Mouse (Mus musculus): ENCODE data around the gene Urb1. TPM values are rescaled to one million over a fixed set of nuclear protein-coding genes. Genes with fewer than 3 reads are reported as not detected.

The Urb1 gene
- polyA plus RNA-seq, 1 experiment from 2014 or later: 9.0 TPM

- peaks cover 22% of the 10 kb centered on the region for H3K27me3 ChIP-seq
- no peak for ATAC-seq (replicated peaks; ENCODE audit: low FRiP score)
- 70% methylated on average over 12 of the region's 12 CpGs for WGBS
- H3K4me1 ChIP-seq: peaks cover 26% of the 10 kb centered on the region
- H3K4me2 ChIP-seq: 0 out of 2 replicates have a peak overlapping the region, but pooled peaks have one; percentile 7
- H3K9me3 ChIP-seq (replicated peaks): no peaks in the 10 kb centered on the region
- H3K27ac ChIP-seq: no peak overlapping the region
- H3K4me3 ChIP-seq (replicated peaks): no peak overlapping the region
- H3K36me3 ChIP-seq: no peaks in the 10 kb centered on the region
- no peak overlapping the region for H3K9ac ChIP-seq
These were observed 99.9 kb downstream of the Urb1 start for GRCm38 (mm10) chr16:90710313-90710712.

- Histone ChIP-seq H3K9ac (no peak overlapping the region), H3K4me3 (replicated peaks) (no peak overlapping the region), H3K9me3 (replicated peaks) (no peaks in the 10 kb centered on the region), H3K36me3 (no peaks in the 10 kb centered on the region), H3K27me3 (peaks cover 22% of the 10 kb centered on the region), H3K4me1 (peaks cover 27% of the 10 kb centered on the region), H3K4me2 (peak overlapping the region; percentile 7; the same call in 1 of the 2 replicates), H3K27ac (no peak overlapping the region)
- ATAC-seq (replicated peaks; ENCODE audit: low FRiP score): no peak
- WGBS: 62% methylated on average over 17 of the region's 17 CpGs
These were observed 100.4 kb downstream of the Urb1 start for GRCm38 (mm10) chr16:90709711-90710289.

- no peaks in the 10 kb centered on the region for H3K9me3 ChIP-seq (replicated peaks)
- WGBS: 15% methylated on average over 3 of the region's 3 CpGs
- peaks cover 14% of the 10 kb centered on the region; the same call in 1 of the 2 replicates for H3K27me3 ChIP-seq
- no peak for ATAC-seq (replicated peaks; ENCODE audit: low FRiP score)
- no peak overlapping the region for H3K4me3 ChIP-seq (replicated peaks)
- peaks cover 28% of the 10 kb centered on the region for H3K4me1 ChIP-seq
- no peaks in the 10 kb centered on the region for H3K36me3 ChIP-seq
- no peak overlapping the region for H3K27ac ChIP-seq
- no peak overlapping the region for H3K9ac ChIP-seq
- H3K4me2 ChIP-seq: no peak overlapping the region
These were observed 103.9 kb downstream of the Urb1 start for GRCm38 (mm10) chr16:90706279-90706678.

- Histone ChIP-seq H3K4me3 (replicated peaks) (no peak overlapping the region), H3K4me2 (0 out of 2 replicates have a peak overlapping the region, but pooled peaks have one; percentile 1), H3K9me3 (replicated peaks) (no peaks in the 10 kb centered on the region), H3K4me1 (peaks cover 21% of the 10 kb centered on the region), H3K27ac (no peak overlapping the region), H3K9ac (no peak overlapping the region), H3K36me3 (no peaks in the 10 kb centered on the region), H3K27me3 (0 out of 2 replicates have a peak, but pooled peaks cover 3% of the 10 kb centered on the region)
- 35% methylated on average over 13 of the region's 13 CpGs for WGBS
- ATAC-seq (replicated peaks; ENCODE audit: low FRiP score): no peak
These were observed 105.9 kb downstream of the Urb1 start for GRCm38 (mm10) chr16:90704161-90704825.

GRCm38 (mm10) chr16:90703646-90704045, 106.6 kb downstream of the Urb1 start:
- Histone ChIP-seq H3K4me1 (peaks cover 21% of the 10 kb centered on the region), H3K9me3 (replicated peaks) (no peaks in the 10 kb centered on the region), H3K27me3 (0 out of 2 replicates have a peak, but pooled peaks cover 3% of the 10 kb centered on the region), H3K9ac (no peak overlapping the region), H3K27ac (no peak overlapping the region), H3K4me3 (replicated peaks) (no peak overlapping the region), H3K4me2 (no peak overlapping the region), H3K36me3 (no peaks in the 10 kb centered on the region)
- ATAC-seq (replicated peaks; ENCODE audit: low FRiP score): no peak
- 0% methylated on average over 1 of the region's 1 CpGs for WGBS

- peaks cover 21% of the 10 kb centered on the region for H3K4me1 ChIP-seq
- no peak overlapping the region for H3K9ac ChIP-seq
- no peaks in the 10 kb centered on the region for H3K36me3 ChIP-seq
- no peak for ATAC-seq (replicated peaks; ENCODE audit: low FRiP score)
- WGBS: 89% methylated on average over 2 of the region's 2 CpGs
- H3K27me3 ChIP-seq: 0 out of 2 replicates have a peak, but pooled peaks cover 3% of the 10 kb centered on the region
- no peaks in the 10 kb centered on the region for H3K9me3 ChIP-seq (replicated peaks)
- no peak overlapping the region for H3K4me3 ChIP-seq (replicated peaks)
- no peak overlapping the region for H3K27ac ChIP-seq
- H3K4me2 ChIP-seq: no peak overlapping the region
These were observed 108.7 kb downstream of the Urb1 start for GRCm38 (mm10) chr16:90701541-90701940.

Other genes starting within 250 kb of the Urb1 start
- gene Mis18a, start 83.0 kb downstream of the Urb1 start, polyA plus RNA-seq (2015; fragmentation: Nextera tagmentation; extraction: Ambion mirVana): 63.7 and 69.1 TPM in 2 replicates
- 2.4 and 9.6 TPM in 2 replicates for gene Mrap, start 72.2 kb downstream of the Urb1 start, polyA plus RNA-seq (2015; fragmentation: Nextera tagmentation; extraction: Ambion mirVana)
- 0.64 and 0.91 TPM in 2 replicates for gene Eva1c, start 16.3 kb upstream of the Urb1 start, polyA plus RNA-seq (2015; fragmentation: Nextera tagmentation; extraction: Ambion mirVana)
- 37.0 and 42.5 TPM in 2 replicates for gene Cfap298, start 124.7 kb upstream of the Urb1 start, polyA plus RNA-seq (2015; fragmentation: Nextera tagmentation; extraction: Ambion mirVana)
- gene Synj1, start 200.9 kb upstream of the Urb1 start, polyA plus RNA-seq (2015; fragmentation: Nextera tagmentation; extraction: Ambion mirVana): 13.0 and 14.4 TPM in 2 replicates
- 52.8 and 55.7 TPM in 2 replicates for gene Paxbp1, start 234.1 kb upstream of the Urb1 start, polyA plus RNA-seq (2015; fragmentation: Nextera tagmentation; extraction: Ambion mirVana)

Data from kidney, embryonic 15.5 days (tissue).